Mouse (Mus musculus) hindbrain, postnatal 0 days (tissue): ENCODE measurements around the gene Commd4. TPM values are rescaled to one million over a fixed set of nuclear protein-coding genes. Genes with fewer than 3 reads are reported as not detected.
A peak's percentile ranks its signal among the peaks of the same experiment; 100 is the strongest.
"Not testable (repeated sequence)": the region's sequence is repeated elsewhere in the genome, so short reads cannot be mapped to it uniquely, and the experiment has no call there.

ENCODE experiments used
- ATAC-seq: fragments of 200-750 bp; cut with Nextera tagmentation; 2 replicates; pipeline ENCODE4 v1.8.0; 2017; ENCODE audit warnings: mild to moderate bottlenecking, moderate TSS enrichment, moderate library complexity
- DNase-seq: peaks from one replicate; pipeline ENCODE4 v3.0.0-alpha.2; 2015; ENCODE audit warnings: low spot score
- H3K27ac ChIP-seq: fragments of 300-500 bp; sonication (generic); 2 replicates; pipeline ENCODE4 v1.5.1; 2014; ENCODE audit warnings: mild to moderate bottlenecking
- H3K27me3 ChIP-seq: fragments of 300-500 bp; sonication (generic); 2 replicates; pipeline ENCODE4 v1.6.1; 2014; ENCODE audit warnings: low read length, mixed read lengths; ENCODE audit not compliant: insufficient read depth
- H3K36me3 ChIP-seq: fragments of 300-500 bp; sonication (generic); 2 replicates; pipeline ENCODE4 v1.6.1; 2014; ENCODE audit warnings: low read length, mixed read lengths; ENCODE audit not compliant: insufficient read depth
- H3K4me1 ChIP-seq: fragments of 300-500 bp; sonication (generic); 2 replicates; pipeline ENCODE4 v1.6.1; 2014; ENCODE audit warnings: antibody characterized with exemption, low read length, mixed read lengths; ENCODE audit not compliant: insufficient read depth
- H3K4me2 ChIP-seq: fragments of 300-500 bp; sonication (generic); 2 replicates; pipeline ENCODE4 v1.6.1; 2014; ENCODE audit warnings: low read depth, mild to moderate bottlenecking, low read length, moderate library complexity, mixed read lengths
- H3K4me3 ChIP-seq: fragments of 300-500 bp; sonication (generic); 2 replicates; pipeline ENCODE4 v1.5.1; 2014; ENCODE audit warnings: low read length
- H3K9ac ChIP-seq: fragments of 300-500 bp; sonication (generic); replicated peaks from 2 replicates; pipeline ENCODE4 v1.6.1; 2014; ENCODE audit warnings: mild to moderate bottlenecking, low read length, moderate library complexity, mixed read lengths
- H3K9me3 ChIP-seq: fragments of 300-500 bp; sonication (generic); 2 replicates; pipeline ENCODE4 v1.6.1; 2016; ENCODE audit warnings: low read length, mixed read lengths
- CTCF ChIP-seq: IDR thresholded peaks from 2 replicates; pipeline ENCODE4 v1.5.1; 2016; ENCODE audit warnings: antibody characterized with exemption, control low read depth, low read depth
- WGBS: fragments of 180-500 bp; shearing (Covaris S2); extraction: QIAGEN DNeasy Blood & Tissue Kit; methylation state at CpG from one replicate; pipeline ENCODE4 v1.1.7; 2014; 5-methylcytosine and 5-hydroxymethylcytosine counted together
- polyA plus RNA-seq: library from polyadenylated mRNA; unstranded; fragments of >200 nt; fragmentation: Nextera tagmentation; extraction: Ambion mirVana; gene quantifications from 2 replicates; pipeline ENCODE4 v1.2.1, GENCODE M21; 2015
- total RNA-seq: library from RNA; depleted of rRNA; stranded (reverse); fragments of >200 nt; gene quantifications from 2 replicates; pipeline ENCODE4 v1.2.3, GENCODE M21; 2014; rRNA removed

The Commd4 gene
- total RNA-seq (78.9 and 82.1 TPM in 2 replicates), polyA plus RNA-seq (170 TPM in 2 replicates)

- Histone ChIP-seq H3K36me3 (no peaks in the 10 kb centered on the region), H3K9me3 (no peaks in the 10 kb centered on the region), H3K4me1 (0 out of 2 replicates have a peak, but pooled peaks cover 4% of the 10 kb centered on the region), H3K4me2 (peak within 1 kb of the TSS; percentile 97), H3K27ac (peak within 1 kb of the TSS; percentile 85), H3K9ac (peak within 1 kb of the TSS; percentile 75), H3K27me3 (no peaks in the 10 kb centered on the region), H3K4me3 (peak within 1 kb of the TSS; percentile 89)
- under 1% methylated on average over 24 of the region's 24 CpGs for WGBS
- ATAC-seq: peak; percentile 92
- peak; percentile 97 for DNase-seq
- TF ChIP-seq CTCF: peak; percentile 22; the same call in 1 of the 2 replicates
Observed at GRCm38 (mm10) chr9:57158013-57158470, at the start of gene Commd4. Gene Commd4, minus strand, starts transcription at chr9:57158331.

DNA sequence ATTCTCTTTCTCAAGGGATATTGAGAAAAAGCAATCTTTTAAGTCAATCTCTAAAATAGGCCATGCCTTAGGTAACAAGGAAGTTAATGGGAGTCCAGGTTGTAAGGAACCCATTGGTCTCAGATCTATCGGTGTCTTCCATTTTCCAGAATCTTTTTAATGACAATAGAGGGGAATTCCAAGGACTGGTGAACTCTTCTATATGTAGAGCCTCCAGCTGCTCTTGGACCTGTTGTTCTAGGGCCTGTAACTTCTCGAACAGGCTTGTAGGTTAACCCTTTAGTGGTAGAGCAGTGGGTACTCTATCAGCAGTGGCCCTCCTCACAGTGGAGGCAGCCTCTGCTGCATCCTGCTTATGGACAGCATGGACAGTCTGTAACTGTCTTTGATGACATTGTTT lies 48.8 kb upstream of the Commd4 start:
- no peak for ATAC-seq
- H3K4me3 ChIP-seq: no peak overlapping the region
- no peak for TF ChIP-seq CTCF
- H3K9ac ChIP-seq: no peak overlapping the region
- no peaks in the 10 kb centered on the region for H3K9me3 ChIP-seq
- H3K27me3 ChIP-seq: no peaks in the 10 kb centered on the region
- H3K4me1 ChIP-seq: no peaks in the 10 kb centered on the region
- H3K4me2 ChIP-seq: no peak overlapping the region
- DNase-seq: no peak
- 62% methylated on average over 2 of the region's 2 CpGs for WGBS
- H3K36me3 ChIP-seq: no peaks in the 10 kb centered on the region
- H3K27ac ChIP-seq: no peak overlapping the region

- not testable (repeated sequence) for H3K4me1 ChIP-seq, ATAC-seq, H3K27ac ChIP-seq, H3K9ac ChIP-seq, DNase-seq, H3K4me2 ChIP-seq, H3K4me3 ChIP-seq, H3K27me3 ChIP-seq, H3K36me3 ChIP-seq, H3K9me3 ChIP-seq
- 91% methylated on average over 13 of the region's 13 CpGs for WGBS
Observed at GRCm38 (mm10) chr9:57203571-57203970, 45.4 kb upstream of the Commd4 start.

GRCm38 (mm10) chr9:57202981-57203380 lies 44.9 kb upstream of the Commd4 start:
- 70% methylated on average over 7 of the region's 7 CpGs for WGBS
- Histone ChIP-seq H3K4me3 (no peak overlapping the region), H3K9me3 (no peaks in the 10 kb centered on the region), H3K36me3 (no peaks in the 10 kb centered on the region), H3K27me3 (no peaks in the 10 kb centered on the region), H3K9ac (no peak overlapping the region), H3K4me1 (no peaks in the 10 kb centered on the region), H3K27ac (no peak overlapping the region), H3K4me2 (no peak overlapping the region)
- ATAC-seq (no peak), DNase-seq (no peak)
- no peak for TF ChIP-seq CTCF

DNA sequence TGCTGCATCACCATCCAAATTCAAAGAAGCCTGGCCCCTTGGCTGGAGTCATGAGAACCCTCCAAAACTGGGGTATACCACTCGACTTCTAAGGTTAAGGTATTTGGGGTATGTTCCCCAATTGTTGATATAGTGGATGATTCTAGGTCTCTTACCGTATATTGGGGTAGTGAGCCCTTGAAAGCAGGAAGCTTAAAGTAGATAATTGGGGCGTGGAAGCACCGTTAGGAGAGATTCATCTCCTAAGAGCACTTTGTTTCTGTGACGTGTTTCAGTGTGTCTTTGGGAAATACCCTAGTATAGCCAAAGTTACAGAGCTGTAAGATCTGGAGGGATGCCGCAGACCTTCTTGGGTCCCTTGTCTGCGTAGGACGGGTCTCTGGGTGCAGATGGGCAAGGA lies 39.3 kb upstream of the Commd4 start:
- H3K4me2 ChIP-seq: no peak overlapping the region
- H3K27me3 ChIP-seq: no peaks in the 10 kb centered on the region
- no peak overlapping the region for H3K4me3 ChIP-seq
- no peak overlapping the region for H3K9ac ChIP-seq
- TF ChIP-seq CTCF: no peak
- ATAC-seq: no peak
- H3K4me1 ChIP-seq: no peaks in the 10 kb centered on the region
- DNase-seq: no peak
- no peak overlapping the region for H3K27ac ChIP-seq
- WGBS: 80% methylated on average over 8 of the region's 8 CpGs
- H3K36me3 ChIP-seq: no peaks in the 10 kb centered on the region
- H3K9me3 ChIP-seq: no peaks in the 10 kb centered on the region

- 63% methylated on average over 3 of the region's 3 CpGs for WGBS
- H3K9me3 ChIP-seq: no peaks in the 10 kb centered on the region
- no peak for TF ChIP-seq CTCF
- no peak overlapping the region for H3K9ac ChIP-seq
- no peaks in the 10 kb centered on the region for H3K4me1 ChIP-seq
- ATAC-seq: no peak
- DNase-seq: no peak
- no peaks in the 10 kb centered on the region for H3K27me3 ChIP-seq
- H3K4me3 ChIP-seq: no peak overlapping the region
- H3K36me3 ChIP-seq: no peaks in the 10 kb centered on the region
- no peak overlapping the region for H3K27ac ChIP-seq
- no peak overlapping the region for H3K4me2 ChIP-seq
Observed at GRCm38 (mm10) chr9:57196708-57197107, 38.6 kb upstream of the Commd4 start.

DNA sequence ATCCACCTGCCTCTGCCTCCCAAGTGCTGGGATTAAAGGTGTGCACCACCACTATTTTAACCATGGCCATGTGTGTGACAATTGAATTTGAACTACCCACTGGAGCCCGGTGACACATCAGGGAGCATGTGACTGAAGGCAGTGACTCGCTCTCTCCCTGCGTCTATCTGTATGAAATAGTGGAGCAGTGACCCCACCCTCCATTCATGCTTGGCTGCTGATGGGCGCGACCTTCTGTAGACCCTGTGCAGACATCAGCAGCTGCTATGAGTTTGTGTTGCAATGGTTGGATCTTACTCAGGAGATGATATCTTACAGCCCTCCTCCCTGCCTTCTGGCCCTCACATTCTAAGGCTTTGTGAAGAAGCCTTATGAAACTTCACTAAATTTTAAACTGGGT lies 10.3 kb upstream of the Commd4 start:
- Histone ChIP-seq H3K4me2 (no peak overlapping the region), H3K27me3 (no peaks in the 10 kb centered on the region), H3K27ac (no peak overlapping the region), H3K9ac (no peak overlapping the region), H3K36me3 (no peaks in the 10 kb centered on the region), H3K4me1 (no peaks in the 10 kb centered on the region), H3K9me3 (no peaks in the 10 kb centered on the region), H3K4me3 (no peak overlapping the region)
- 83% methylated on average over 5 of the region's 5 CpGs for WGBS
- ATAC-seq (no peak), DNase-seq (no peak)
- no peak for TF ChIP-seq CTCF
